Mouse (Mus musculus) neural tube, embryonic 14.5 days (tissue): Measurements from ENCODE around the gene Mab21l1. TPM values are rescaled to one million over a fixed set of nuclear protein-coding genes. Genes with fewer than 3 reads are reported as not detected.

Source experiments
- ATAC-seq: fragments of 200-750 bp; cut with Nextera tagmentation; 2 replicates; pipeline ENCODE4 v1.8.0; 2017; ENCODE audit warnings: low read depth, mild to moderate bottlenecking, moderate TSS enrichment, moderate library complexity
- H3K27ac ChIP-seq: fragments of 300-500 bp; sonication (generic); 2 replicates; pipeline ENCODE4 v1.5.1; 2014; ENCODE audit warnings: low read depth, mild to moderate bottlenecking, control low read depth, low read length, moderate library complexity, mixed read lengths
- H3K27me3 ChIP-seq: fragments of 300-500 bp; sonication (generic); 2 replicates; pipeline ENCODE4 v1.6.1; 2014; ENCODE audit warnings: low read length; ENCODE audit not compliant: control insufficient read depth, insufficient read depth
- H3K36me3 ChIP-seq: fragments of 300-500 bp; sonication (generic); 2 replicates; pipeline ENCODE4 v1.6.1; 2014; ENCODE audit warnings: low read length, mixed read lengths; ENCODE audit not compliant: control insufficient read depth, insufficient read depth
- H3K4me1 ChIP-seq: fragments of 300-500 bp; sonication (generic); 2 replicates; pipeline ENCODE4 v1.6.1; 2014; ENCODE audit warnings: low read length; ENCODE audit not compliant: control insufficient read depth, insufficient read depth
- H3K4me2 ChIP-seq: fragments of 300-500 bp; sonication (generic); 2 replicates; pipeline ENCODE4 v1.6.1; 2014; ENCODE audit warnings: mild to moderate bottlenecking, low read depth, low read length, control low read depth
- H3K4me3 ChIP-seq: fragments of 300-500 bp; sonication (generic); 2 replicates; pipeline ENCODE4 v1.5.1; 2014; ENCODE audit warnings: low read depth, low read length, control low read depth, mixed read lengths
- H3K9ac ChIP-seq: fragments of 300-500 bp; sonication (generic); replicated peaks from 2 replicates; pipeline ENCODE4 v1.6.1; 2014; ENCODE audit warnings: low read depth, mild to moderate bottlenecking, control low read depth, low read length, mixed read lengths
- H3K9me3 ChIP-seq: fragments of 300-500 bp; sonication (generic); 2 replicates; pipeline ENCODE4 v1.6.1; 2016; ENCODE audit warnings: low read length; ENCODE audit not compliant: control insufficient read depth
- WGBS: fragments of 180-500 bp; shearing (Covaris S2); extraction: QIAGEN DNeasy Blood & Tissue Kit; methylation state at CpG from one replicate; pipeline ENCODE4 v1.1.7; 2014; 5-methylcytosine and 5-hydroxymethylcytosine counted together
- polyA plus RNA-seq: library from polyadenylated mRNA; unstranded; fragments of >200 nt; fragmentation: Nextera tagmentation; extraction: Ambion mirVana; gene quantifications from 2 replicates; pipeline ENCODE4 v1.2.1, GENCODE M21; 2014

Mab21l1 gene
- polyA plus RNA-seq, 1 experiment from 2014 or later = 112 TPM

- H3K36me3 ChIP-seq = peaks cover 5% of the 10 kb centered on the region; the same call in 1 of the 2 replicates
- WGBS = 83% methylated on average over 6 of the region's 6 CpGs
- H3K4me3 ChIP-seq = no peak overlapping the region
- H3K4me2 ChIP-seq = no peak overlapping the region
- H3K27ac ChIP-seq = no peak overlapping the region
- H3K4me1 ChIP-seq = no peaks in the 10 kb centered on the region
- no peak for ATAC-seq
- H3K9me3 ChIP-seq = no peaks in the 10 kb centered on the region
- H3K9ac ChIP-seq = no peak overlapping the region
- no peaks in the 10 kb centered on the region for H3K27me3 ChIP-seq
These were observed 34.5 kb downstream of the Mab21l1 start for GRCm38 (mm10) chr3:55816638-55817375.

- Histone ChIP-seq H3K27me3 (no peaks in the 10 kb centered on the region), H3K36me3 (peaks cover 5% of the 10 kb centered on the region; the same call in 1 of the 2 replicates), H3K4me1 (no peaks in the 10 kb centered on the region), H3K9me3 (no peaks in the 10 kb centered on the region), H3K4me2 (no peak overlapping the region), H3K9ac (no peak overlapping the region), H3K4me3 (no peak overlapping the region), H3K27ac (no peak overlapping the region)
- no peak for ATAC-seq
- WGBS = 80% methylated on average over 2 of the region's 2 CpGs
These were observed 35.8 kb downstream of the Mab21l1 start for GRCm38 (mm10) chr3:55818082-55818481.

DNA sequence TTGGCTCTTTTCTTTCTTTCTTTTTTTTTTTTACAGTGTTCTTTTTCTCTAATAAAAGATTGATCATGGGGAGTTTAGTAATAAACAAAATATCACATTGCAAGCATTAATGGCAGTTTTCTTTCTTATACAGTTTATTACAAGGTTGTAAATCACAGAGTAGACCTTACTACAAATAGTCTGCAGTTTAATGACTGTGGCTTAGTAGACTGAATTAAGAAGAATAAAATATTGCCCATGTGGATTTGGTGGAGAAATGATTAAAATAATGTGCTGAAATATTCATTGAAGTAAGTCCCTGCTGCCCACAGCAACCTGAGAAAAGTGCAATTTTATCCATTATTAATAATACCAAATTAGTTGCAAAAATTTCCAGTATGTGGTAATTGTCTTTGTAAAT lies 37.3 kb downstream of the Mab21l1 start:
- ATAC-seq = no peak
- Histone ChIP-seq H3K27ac (no peak overlapping the region), H3K4me2 (no peak overlapping the region)

GRCm38 (mm10) chr3:55824864-55825263 lies 42.6 kb downstream of the Mab21l1 start:
- 36% methylated on average over 3 of the region's 3 CpGs for WGBS
- ATAC-seq = no peak

More for the DNA sequence above, 37.3 kb downstream of the Mab21l1 start:
- Histone ChIP-seq H3K9ac (no peak overlapping the region), H3K36me3 (peaks cover 5% of the 10 kb centered on the region; the same call in 1 of the 2 replicates), H3K4me1 (no peaks in the 10 kb centered on the region), H3K4me3 (no peak overlapping the region), H3K9me3 (no peaks in the 10 kb centered on the region), H3K27me3 (no peaks in the 10 kb centered on the region)

DNA sequence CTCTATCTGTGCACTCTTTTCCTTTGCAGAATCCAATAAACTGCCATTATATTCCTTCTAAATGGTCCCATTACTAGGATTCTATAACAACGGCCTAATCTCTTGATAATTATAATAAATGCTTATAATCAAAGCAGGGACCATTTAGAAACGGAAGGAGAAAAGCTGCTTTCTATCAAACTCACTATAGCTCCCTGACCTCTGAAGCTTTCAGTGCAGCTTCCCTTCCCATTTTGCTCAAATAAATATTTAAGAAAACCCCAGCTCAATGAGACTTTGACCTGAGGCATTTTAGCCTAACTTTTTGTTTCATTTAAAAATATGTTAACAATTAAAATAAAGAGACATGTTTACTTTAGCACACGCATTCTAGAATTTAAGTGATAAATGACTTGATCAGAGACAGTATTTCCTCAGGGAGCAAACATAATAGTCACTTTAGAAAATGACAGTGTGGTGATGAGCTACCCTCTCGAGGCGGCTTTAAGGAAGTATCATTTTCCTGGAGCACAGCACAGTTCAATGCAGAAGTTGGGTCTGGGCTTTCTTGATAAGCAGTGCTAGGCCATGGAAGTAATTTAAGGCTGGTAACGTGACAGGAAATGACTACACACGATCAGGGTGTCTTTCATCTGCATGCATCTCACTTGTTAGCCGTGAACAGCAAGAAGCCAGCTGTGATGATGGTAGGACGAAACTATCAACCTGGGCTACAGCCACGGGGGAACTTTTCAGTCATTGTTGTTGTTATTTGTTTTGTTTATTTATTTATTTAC lies 46.4 kb downstream of the Mab21l1 start:
- H3K36me3 ChIP-seq = no peaks in the 10 kb centered on the region
- peak overlapping the region; percentile 52; the same call in 1 of the 2 replicates for H3K27ac ChIP-seq
- no peak overlapping the region for H3K4me2 ChIP-seq
- 37% methylated on average over 10 of the region's 10 CpGs for WGBS
- no peak overlapping the region for H3K4me3 ChIP-seq
- H3K27me3 ChIP-seq = no peaks in the 10 kb centered on the region
- H3K9me3 ChIP-seq = no peaks in the 10 kb centered on the region
- 0 out of 2 replicates have a peak, but pooled peaks have one; percentile 20 for ATAC-seq
- H3K4me1 ChIP-seq = no peaks in the 10 kb centered on the region; the same call in 1 of the 2 replicates
- no peak overlapping the region for H3K9ac ChIP-seq

More at GRCm38 (mm10) chr3:55824864-55825263, 42.6 kb downstream of the Mab21l1 start:
- Histone ChIP-seq H3K27ac (peak overlapping the region; percentile 22; the same call in 1 of the 2 replicates), H3K4me2 (no peak overlapping the region), H3K4me1 (no peaks in the 10 kb centered on the region; the same call in 1 of the 2 replicates), H3K4me3 (no peak overlapping the region), H3K36me3 (no peaks in the 10 kb centered on the region), H3K9me3 (no peaks in the 10 kb centered on the region), H3K27me3 (no peaks in the 10 kb centered on the region), H3K9ac (no peak overlapping the region)

DNA sequence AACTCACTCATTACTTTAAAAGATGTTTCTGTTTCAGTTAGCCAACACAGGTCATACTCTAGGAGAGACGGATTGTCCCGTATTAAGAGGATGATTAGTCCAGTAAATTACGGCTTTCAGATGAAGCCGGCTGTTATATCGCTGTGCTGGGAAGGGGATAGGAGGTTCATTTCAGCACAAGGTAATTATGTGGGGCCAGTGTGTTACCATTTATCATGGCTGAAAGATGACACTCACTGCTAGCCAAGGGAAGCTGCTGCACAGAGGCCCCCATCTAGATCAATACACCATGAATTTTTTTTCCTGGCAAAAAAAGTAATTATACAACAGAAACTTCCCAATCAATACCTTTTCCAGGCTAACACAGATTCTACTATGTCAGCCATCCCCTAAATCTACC lies 47.9 kb downstream of the Mab21l1 start:
- H3K4me2 ChIP-seq = no peak overlapping the region
- no peak overlapping the region for H3K4me3 ChIP-seq
- 30% methylated on average over 5 of the region's 5 CpGs for WGBS
- H3K27ac ChIP-seq = no peak overlapping the region
- H3K9me3 ChIP-seq = no peaks in the 10 kb centered on the region
- no peaks in the 10 kb centered on the region for H3K36me3 ChIP-seq
- H3K4me1 ChIP-seq = no peaks in the 10 kb centered on the region; the same call in 1 of the 2 replicates
- no peaks in the 10 kb centered on the region for H3K27me3 ChIP-seq
- ATAC-seq = peak; percentile 69
- no peak overlapping the region for H3K9ac ChIP-seq
